In genomic region chr6:72615151-72615550, GRCm38 (mm10) we compare ENCODE assay signal across 7 mouse cellular contexts. TPM values are rescaled to one million over a fixed set of nuclear protein-coding genes. Genes with fewer than 3 reads are reported as not detected.
DNase-seq lines count a peak whose midpoint lies in the region; ATAC-seq and TF ChIP-seq lines count a peak whose summit lies in the region.

No protein-coding gene starts in this region.

- no peak for ATAC-seq in lung, embryonic 14.5 days (ENCODE audit: insufficient read depth)
- ATAC-seq in embryonic facial prominence, embryonic 14.5 days (ENCODE audit: low read depth), result no peak
- ATAC-seq in limb, embryonic 11.5 days (ENCODE audit: insufficient number of reproducible peaks, low FRiP score, low TSS enrichment, low read depth), result no peak

- peaks cover 20% of the 10 kb centered on the region for H3K4me1 ChIP-seq in lung, embryonic 14.5 days (ENCODE audit: insufficient read depth)
- peaks cover 22% of the 10 kb centered on the region for H3K4me1 ChIP-seq in embryonic facial prominence, embryonic 14.5 days (ENCODE audit: control insufficient read depth, insufficient read depth, low read length)
- peaks cover 16% of the 10 kb centered on the region for H3K4me1 ChIP-seq in limb, embryonic 11.5 days (ENCODE audit: control insufficient read depth, insufficient read depth, low read length)

- H3K9me3 ChIP-seq in lung, embryonic 14.5 days (ENCODE audit: low read depth, low read length), result no peaks in the 10 kb centered on the region
- H3K9me3 ChIP-seq in embryonic facial prominence, embryonic 14.5 days (ENCODE audit: control insufficient read depth, low read length), result no peaks in the 10 kb centered on the region
- no peaks in the 10 kb centered on the region for H3K9me3 ChIP-seq in limb, embryonic 11.5 days (ENCODE audit: control insufficient read depth, low read length)

- peaks cover 29% of the 10 kb centered on the region for H3K36me3 ChIP-seq in lung, embryonic 14.5 days (ENCODE audit: insufficient read depth)
- peaks cover 38% of the 10 kb centered on the region for H3K36me3 ChIP-seq in embryonic facial prominence, embryonic 14.5 days (ENCODE audit: control insufficient read depth, insufficient read depth, low read length)
- H3K36me3 ChIP-seq in limb, embryonic 11.5 days (ENCODE audit: control insufficient read depth, insufficient read depth, low read length), result peaks cover 11% of the 10 kb centered on the region; the same call in 1 of the 2 replicates
- H3K36me3 ChIP-seq in splenic B cell, adult 2 months (ENCODE audit: control insufficient read depth, insufficient read depth, low read length, poor library complexity, severe bottlenecking), result peaks cover 25% of the 10 kb centered on the region

- H3K27ac ChIP-seq in lung, embryonic 14.5 days (ENCODE audit: low read depth), result no peak overlapping the region
- H3K27ac ChIP-seq in embryonic facial prominence, embryonic 14.5 days (replicated peaks; ENCODE audit: low read depth, low read length), result no peak overlapping the region
- no peak overlapping the region for H3K27ac ChIP-seq in limb, embryonic 11.5 days (replicated peaks; ENCODE audit: low read depth, low read length)

- peak overlapping the region; percentile 81 for H3K4me2 ChIP-seq in lung, embryonic 14.5 days
- peak overlapping the region; percentile 80 for H3K4me2 ChIP-seq in embryonic facial prominence, embryonic 14.5 days (ENCODE audit: low read depth, low read length)
- H3K4me2 ChIP-seq in limb, embryonic 11.5 days (ENCODE audit: low read depth, severe bottlenecking), result peak overlapping the region; percentile 92

- peak overlapping the region; percentile 81 for H3K4me3 ChIP-seq in lung, embryonic 14.5 days (ENCODE audit: low read depth, low read length)
- H3K4me3 ChIP-seq in embryonic facial prominence, embryonic 14.5 days (ENCODE audit: low read depth, low read length), result peak overlapping the region; percentile 57
- H3K4me3 ChIP-seq in limb, embryonic 11.5 days (ENCODE audit: low read depth, low read length), result peak overlapping the region; percentile 81; the same call in 1 of the 2 replicates

- TF ChIP-seq CTCF in lung, embryonic 14.5 days (IDR thresholded peaks at IDR 0.05; ENCODE audit: low read depth), result no peak

- H3K27me3 ChIP-seq in lung, embryonic 14.5 days (ENCODE audit: insufficient read depth, low read length), result no peaks in the 10 kb centered on the region
- H3K27me3 ChIP-seq in embryonic facial prominence, embryonic 14.5 days (replicated peaks; ENCODE audit: control insufficient read depth, insufficient read depth, low read length), result no peaks in the 10 kb centered on the region
- H3K27me3 ChIP-seq in limb, embryonic 11.5 days (ENCODE audit: control insufficient read depth, insufficient read depth, low read length), result no peaks in the 10 kb centered on the region
- no peaks in the 10 kb centered on the region for H3K27me3 ChIP-seq in splenic B cell, adult 2 months (ENCODE audit: control insufficient read depth, insufficient read depth, low read length, poor library complexity, severe bottlenecking)

- peak overlapping the region; percentile 79 for H3K9ac ChIP-seq in lung, embryonic 14.5 days
- peak overlapping the region; percentile 74 for H3K9ac ChIP-seq in embryonic facial prominence, embryonic 14.5 days (ENCODE audit: low read depth, low read length)
- no peak overlapping the region for H3K9ac ChIP-seq in limb, embryonic 11.5 days (ENCODE audit: low read length)

- 49% methylated on average over 2 of the region's 2 CpGs for WGBS in lung, embryonic 14.5 days
- WGBS in embryonic facial prominence, embryonic 14.5 days, result 56% methylated on average over 2 of the region's 2 CpGs
- WGBS in limb, embryonic 11.5 days, result 71% methylated on average over 2 of the region's 2 CpGs

- no peak for DNase-seq in lung, embryonic 14.5 days
- no peak for DNase-seq in lung, postnatal 36 days
- DNase-seq in embryonic facial prominence, embryonic 14.5 days (ENCODE audit: low spot score), result no peak
- DNase-seq in limb, embryonic 11.5 days (ENCODE audit: low spot score), result no peak
- peak; percentile 46 for DNase-seq in splenic B cell, adult 2 months (ENCODE audit: low read depth, low spot score)
- no peak for DNase-seq in layer of hippocampus, adult 11-12 months (ENCODE audit: low spot score)
- no peak for DNase-seq in adrenal gland, postnatal 4 days (ENCODE audit: low spot score in 2 of 2)

RNA-seq across cellular contexts. Expression of gene Tgoln1, which starts 1.6 kb away (rescaled TPM):
- polyA plus RNA-seq in lung, embryonic 14.5 days (2014; fragmentation: Nextera tagmentation; extraction: Ambion mirVana), result 40.4 and 43.2 TPM in 2 replicates
- 33.8 and 34.7 TPM in 2 replicates for polyA plus RNA-seq in embryonic facial prominence, embryonic 14.5 days (2014; fragmentation: Nextera tagmentation; extraction: Ambion mirVana)
- 24.6 and 25.2 TPM in 2 replicates for polyA plus RNA-seq in limb, embryonic 11.5 days (2014; fragmentation: Nextera tagmentation; extraction: Ambion mirVana)
- total RNA-seq in adrenal gland, postnatal 4 days (2021), result 10 to 100 TPM; 94.9 to 96.7 TPM

RNA-seq across cellular contexts. Expression of gene Retsat, which starts 16.9 kb away (rescaled TPM):
- polyA plus RNA-seq in lung, embryonic 14.5 days (2014; fragmentation: Nextera tagmentation; extraction: Ambion mirVana), result 17.2 and 18.4 TPM in 2 replicates
- 16.4 and 18.2 TPM in 2 replicates for polyA plus RNA-seq in embryonic facial prominence, embryonic 14.5 days (2014; fragmentation: Nextera tagmentation; extraction: Ambion mirVana)
- 10.5 and 11.2 TPM in 2 replicates for polyA plus RNA-seq in limb, embryonic 11.5 days (2014; fragmentation: Nextera tagmentation; extraction: Ambion mirVana)
- 100 to 1,000 TPM; 159 to 166 TPM for total RNA-seq in adrenal gland, postnatal 4 days (2021)

RNA-seq across cellular contexts. Expression of gene Elmod3, which starts 16.9 kb away (rescaled TPM):
- polyA plus RNA-seq in lung, embryonic 14.5 days (2014; fragmentation: Nextera tagmentation; extraction: Ambion mirVana), result 15.9 and 16.2 TPM in 2 replicates
- polyA plus RNA-seq in embryonic facial prominence, embryonic 14.5 days (2014; fragmentation: Nextera tagmentation; extraction: Ambion mirVana), result 18.7 and 18.8 TPM in 2 replicates
- polyA plus RNA-seq in limb, embryonic 11.5 days (2014; fragmentation: Nextera tagmentation; extraction: Ambion mirVana), result 15.8 and 16.8 TPM in 2 replicates
- total RNA-seq in adrenal gland, postnatal 4 days (2021), result 10 to 100 TPM; 14.2 to 16.8 TPM
